Mouse (Mus musculus) spleen, adult 2 months (tissue): ENCODE measurements at regions not wholly inside any gene's neighbourhood (a gene's known extent, or its start where the extent isn't known, plus 50 kb on each side); places are given as distances from the start of the nearest gene placed in this dataset.

Source experiments
- CTCF ChIP-seq: fragments of 200-500 bp; IDR thresholded peaks from 2 replicates; pipeline ENCODE4 v1.5.1; 2011; ENCODE audit warnings: mild to moderate bottlenecking, inconsistent platforms; ENCODE audit not compliant: insufficient read depth, insufficient read length, insufficient replicate concordance; ENCODE audit errors: extremely low read depth
- POLR2A ChIP-seq: fragments of 200-500 bp; IDR thresholded peaks from 2 replicates; pipeline ENCODE4 v1.6.1; 2011; ENCODE audit warnings: low read depth, low read length, inconsistent platforms

- TF ChIP-seq CTCF (no peak), POLR2A (no peak)
These were observed 107.0 kb upstream of the 1700021F07Rik start for GRCm38 (mm10) chr2:173415429-173415828.
